Mouse (Mus musculus): Measurements from ENCODE around the gene Slc1a2. TPM values are rescaled to one million over a fixed set of nuclear protein-coding genes. Genes with fewer than 3 reads are reported as not detected.
A peak's percentile ranks its signal among the peaks of the same experiment; 100 is the strongest.

Gene Slc1a2
- total and polyA plus RNA-seq, 3 experiments = 1.3 to 1.6 (median 1.3) TPM

DNA sequence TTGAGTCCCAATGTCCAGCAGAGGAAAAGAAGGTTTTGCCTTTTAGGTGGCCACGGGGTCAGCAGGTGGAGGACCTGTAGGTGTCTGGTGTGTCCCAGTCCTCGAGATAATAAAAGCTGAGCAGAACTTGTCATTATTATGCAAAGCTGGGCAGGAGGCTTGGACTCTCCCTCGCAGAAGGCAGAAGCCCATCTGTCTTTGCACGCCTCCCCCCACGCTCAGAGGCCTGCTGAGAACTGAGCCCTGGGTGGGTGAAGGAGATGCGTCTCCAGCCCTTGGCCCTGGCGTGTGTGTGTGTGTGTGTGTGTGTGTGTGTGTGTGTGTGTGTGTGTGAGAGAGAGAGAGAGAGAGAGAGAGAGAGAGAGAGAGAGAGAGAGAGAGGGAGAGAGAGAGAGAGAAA, 733 bp upstream of the Slc1a2 start:
- Histone ChIP-seq H3K27me3 (replicated peaks) (no peaks in the 10 kb centered on the region), H3K4me3 (replicated peaks in 1 of 3; ENCODE audit: low read depth in 2 of 3, low read length in 2 of 3, poor library complexity in 1 of 3) (no peak overlapping the region), H3K4me2 (ENCODE audit: insufficient read depth, low read depth, poor library complexity, severe bottlenecking) (peak overlapping the region; percentile 51), H3K9ac (ENCODE audit: insufficient read depth, low read depth) (no peak overlapping the region), H3K79me2 (replicated peaks; ENCODE audit: control insufficient read depth, extremely low read depth, insufficient read depth, poor library complexity, severe bottlenecking) (no peaks in the 10 kb centered on the region), H3K9me3 (replicated peaks; ENCODE audit: low read length) (peaks cover 5% of the 10 kb centered on the region), H3K4me1 (ENCODE audit: control insufficient read depth in 1 of 2, insufficient read depth in 2 of 2) (peaks cover 5 to 10% of the 10 kb centered on the region in 2 experiments; a peak in 3 of 4 replicates), H3K36me3 (replicated peaks in 1 of 2; ENCODE audit: control insufficient read depth in 1 of 2, insufficient read depth in 1 of 2, low read length in 1 of 2) (no peaks in the 10 kb centered on the region), H3K27ac (ENCODE audit: insufficient read depth, low read depth) (no peak overlapping the region)
- no peak for DNase-seq (ENCODE audit: extremely low read depth)
- in situ Hi-C loops (cut with MboI; ENCODE audit: low pct_ligation_motif_present, low pct_unique_long_range_greater_than_20kb, low sequenced_read_pairs) = no loop called here
- dilution Hi-C loops (cut with MboI; ENCODE audit: extremely low pct_ligation_motif_present, extremely low pct_unique_long_range_greater_than_20kb, low sequenced_read_pairs) = no loop called here
- TF ChIP-seq POLR2A (IDR thresholded peaks at IDR 0.05; ENCODE audit: low read depth, low read length) = no peak

DNA sequence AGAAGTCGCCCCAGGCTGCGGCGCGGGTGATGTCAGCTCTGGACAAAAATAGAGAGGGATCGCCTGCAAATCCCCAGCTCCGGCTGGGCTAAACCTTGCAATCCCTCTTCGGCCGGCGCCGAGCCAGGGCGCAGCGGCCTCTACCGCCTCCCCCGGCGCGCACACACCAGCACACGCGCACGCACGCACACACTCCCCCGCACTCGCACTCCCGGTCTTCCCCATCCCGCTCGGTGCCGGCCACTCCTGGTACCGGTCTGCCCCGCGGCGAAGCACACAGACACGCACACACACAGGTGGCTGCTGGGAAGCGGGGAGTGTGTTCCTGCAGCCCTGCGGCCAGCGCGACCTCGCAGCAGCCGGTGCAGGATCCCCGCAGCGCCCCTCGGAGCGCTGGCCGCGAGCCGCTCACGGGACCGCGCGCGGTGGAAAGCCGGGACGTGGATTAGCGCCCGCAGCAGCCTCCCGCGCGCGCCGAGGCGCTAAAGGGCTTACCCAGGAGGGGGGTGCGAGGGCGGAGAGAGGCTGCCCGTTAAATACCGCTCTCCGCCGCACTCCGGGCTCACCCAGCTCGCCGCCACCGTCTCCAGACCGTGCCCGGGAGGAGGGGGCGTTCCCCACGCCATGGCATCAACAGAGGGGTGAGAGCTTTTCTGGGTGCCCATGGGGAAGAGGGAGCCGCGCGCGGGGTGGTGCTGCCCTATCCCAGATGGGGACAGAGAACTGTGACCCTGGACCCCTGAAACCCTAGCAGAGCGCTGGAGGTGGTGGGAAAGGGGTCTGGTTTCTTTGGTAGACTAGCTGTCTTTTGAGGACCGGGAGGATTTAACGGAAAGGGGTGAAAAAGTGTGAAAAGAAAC, 432 bp downstream of the Slc1a2 start:
- TF ChIP-seq TCF12 (IDR thresholded peaks at IDR 0.05; ENCODE audit: low read depth, low read length) = no peak
- no peak for TF ChIP-seq MAFK (IDR thresholded peaks at IDR 0.05; ENCODE audit: insufficient replicate concordance, low read length)
- no peak for TF ChIP-seq EP300 (IDR thresholded peaks at IDR 0.05; ENCODE audit: low read length)
- TF ChIP-seq ELF1 (IDR thresholded peaks at IDR 0.05; ENCODE audit: low read depth, low read length) = no peak
- no peak for TF ChIP-seq JUND (conservative IDR thresholded peaks at IDR 0.05; ENCODE audit: low read depth, low read length)
- no peak for TF ChIP-seq TBP (conservative IDR thresholded peaks at IDR 0.05; ENCODE audit: low read depth, low read length)
- no peak for TF ChIP-seq NRF1 (IDR thresholded peaks at IDR 0.05; ENCODE audit: low read depth, low read length)
- H3K9ac ChIP-seq (ENCODE audit: insufficient read depth, low read depth) = no peak overlapping the region
- H3K36me3 ChIP-seq (replicated peaks in 1 of 2; ENCODE audit: control insufficient read depth in 1 of 2, insufficient read depth in 1 of 2, low read length in 1 of 2) = no peaks in the 10 kb centered on the region
- H3K27ac ChIP-seq (ENCODE audit: insufficient read depth, low read depth) = no peak overlapping the region
- no peaks in the 10 kb centered on the region for H3K27me3 ChIP-seq (replicated peaks)
- H3K4me3 ChIP-seq (replicated peaks in 1 of 3; ENCODE audit: low read depth in 2 of 3, low read length in 2 of 3, poor library complexity in 1 of 3) = no peak overlapping the region
- dilution Hi-C loops (cut with MboI; ENCODE audit: extremely low pct_ligation_motif_present, extremely low pct_unique_long_range_greater_than_20kb, low sequenced_read_pairs) = no loop called here
- H3K79me2 ChIP-seq (replicated peaks; ENCODE audit: control insufficient read depth, extremely low read depth, insufficient read depth, poor library complexity, severe bottlenecking) = no peaks in the 10 kb centered on the region; the same call in 1 of the 2 replicates
- peaks cover 5% of the 10 kb centered on the region for H3K9me3 ChIP-seq (replicated peaks; ENCODE audit: low read length)
- in situ Hi-C loops (cut with MboI; ENCODE audit: low pct_ligation_motif_present, low pct_unique_long_range_greater_than_20kb, low sequenced_read_pairs) = no loop called here
- 0 out of 2 replicates have a peak overlapping the region, but pooled peaks have one; percentile 51 for H3K4me2 ChIP-seq (ENCODE audit: insufficient read depth, low read depth, poor library complexity, severe bottlenecking)
- no peak for DNase-seq (ENCODE audit: extremely low read depth)
- H3K4me1 ChIP-seq (ENCODE audit: control insufficient read depth in 1 of 2, insufficient read depth in 2 of 2) = peaks cover 5 to 10% of the 10 kb centered on the region in 2 experiments; a peak in 3 of 4 replicates

DNA sequence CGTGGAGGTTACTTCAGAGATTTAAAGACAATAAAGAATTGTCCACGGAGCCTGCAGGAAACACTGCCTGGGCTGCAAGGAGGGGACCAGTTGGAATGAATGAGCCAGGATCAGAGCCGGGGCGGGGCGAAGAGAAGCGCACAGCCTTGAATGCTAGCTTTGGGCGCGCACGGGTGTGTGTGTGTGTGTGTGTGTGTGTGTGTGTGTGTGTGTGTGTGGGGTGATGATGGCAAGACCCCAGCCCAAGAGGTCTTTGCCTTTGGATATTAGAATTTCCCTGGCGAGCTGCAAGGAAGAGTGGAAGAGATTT, 1.0 kb downstream of the Slc1a2 start:
- DNase-seq (ENCODE audit: extremely low read depth) = no peak
- Histone ChIP-seq H3K4me3 (replicated peaks in 1 of 3; ENCODE audit: low read depth in 2 of 3, low read length in 2 of 3, poor library complexity in 1 of 3) (no peak overlapping the region), H3K4me2 (ENCODE audit: insufficient read depth, low read depth, poor library complexity, severe bottlenecking) (no peak overlapping the region), H3K4me1 (ENCODE audit: control insufficient read depth in 1 of 2, insufficient read depth in 2 of 2) (peaks cover 5 to 10% of the 10 kb centered on the region in 2 experiments; a peak in 3 of 4 replicates), H3K9me3 (replicated peaks; ENCODE audit: low read length) (peaks cover 5% of the 10 kb centered on the region), H3K36me3 (replicated peaks in 1 of 2; ENCODE audit: control insufficient read depth in 1 of 2, insufficient read depth in 1 of 2, low read length in 1 of 2) (no peaks in the 10 kb centered on the region), H3K79me2 (replicated peaks; ENCODE audit: control insufficient read depth, extremely low read depth, insufficient read depth, poor library complexity, severe bottlenecking) (no peaks in the 10 kb centered on the region; the same call in 1 of the 2 replicates), H3K27ac (ENCODE audit: insufficient read depth, low read depth) (no peak overlapping the region), H3K9ac (ENCODE audit: insufficient read depth, low read depth) (no peak overlapping the region), H3K27me3 (replicated peaks) (no peaks in the 10 kb centered on the region)
- in situ Hi-C loops (cut with MboI; ENCODE audit: low pct_ligation_motif_present, low pct_unique_long_range_greater_than_20kb, low sequenced_read_pairs) = no loop called here
- TF ChIP-seq ZC3H11A (IDR thresholded peaks at IDR 0.05; ENCODE audit: low read depth, low read length) (no peak), E2F4 (IDR thresholded peaks at IDR 0.05; ENCODE audit: insufficient replicate concordance, low read depth, low read length) (no peak), HCFC1 (IDR thresholded peaks at IDR 0.05; ENCODE audit: low read depth, low read length) (no peak), ELF1 (IDR thresholded peaks at IDR 0.05; ENCODE audit: low read depth, low read length) (no peak), CHD2 (IDR thresholded peaks at IDR 0.05; ENCODE audit: low read length) (no peak), EP300 (IDR thresholded peaks at IDR 0.05; ENCODE audit: low read length) (no peak), GABPA (IDR thresholded peaks at IDR 0.05; ENCODE audit: insufficient replicate concordance, low read depth, low read length) (no peak), MEF2A (IDR thresholded peaks at IDR 0.05; ENCODE audit: borderline replicate concordance, low read depth, low read length) (no peak), BHLHE40 (IDR thresholded peaks at IDR 0.05; ENCODE audit: low read depth, low read length) (no peak), PAX5 (IDR thresholded peaks at IDR 0.05; ENCODE audit: low read length) (no peak), ETS1 (conservative IDR thresholded peaks at IDR 0.05; ENCODE audit: low read depth, low read length) (no peak), NRF1 (IDR thresholded peaks at IDR 0.05; ENCODE audit: low read depth, low read length) (no peak)
- dilution Hi-C loops (cut with MboI; ENCODE audit: extremely low pct_ligation_motif_present, extremely low pct_unique_long_range_greater_than_20kb, low sequenced_read_pairs) = no loop called here
